Mouse (Mus musculus): ENCODE measurements at regions not wholly inside any gene's neighbourhood (a gene's known extent, or its start where the extent isn't known, plus 50 kb on each side); places are given as distances from the start of the nearest gene placed in this dataset.

DNA sequence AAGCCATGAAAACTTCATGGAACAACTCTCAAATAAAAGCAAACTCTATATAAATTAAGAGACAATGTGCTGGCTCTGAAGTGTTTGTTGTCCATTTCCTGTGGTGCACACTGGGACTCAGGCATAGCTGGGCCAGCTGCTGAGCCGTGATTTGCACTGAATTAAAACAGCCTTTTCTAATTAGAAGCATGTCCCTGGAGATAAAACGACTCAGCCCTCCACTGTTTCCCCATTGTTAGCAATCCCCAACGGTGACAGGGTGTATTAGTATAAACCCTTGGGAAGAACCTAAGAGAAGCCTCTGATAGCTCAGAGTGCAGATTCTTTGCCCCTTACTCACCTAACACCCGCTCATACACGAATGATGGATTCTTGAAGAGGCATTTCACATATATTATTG is 182.9 kb upstream of the Gm12728 start:
- no peak for TF ChIP-seq POLR2A (IDR thresholded peaks at IDR 0.05; ENCODE audit: insufficient read length, low read depth)
- no peak for TF ChIP-seq CEBPB (IDR thresholded peaks at IDR 0.05; ENCODE audit: insufficient read depth, poor library complexity, severe bottlenecking)
- no peak for TF ChIP-seq SRF (IDR thresholded peaks at IDR 0.05; ENCODE audit: control insufficient read depth, insufficient read length, low read depth)
- no peak for TF ChIP-seq TCF12 (IDR thresholded peaks at IDR 0.05; ENCODE audit: insufficient read depth, poor library complexity, severe bottlenecking)
- TF ChIP-seq MAX (IDR thresholded peaks at IDR 0.05; ENCODE audit: low read depth), result no peak
- TF ChIP-seq MYOG (IDR thresholded peaks at IDR 0.05; ENCODE audit: control insufficient read depth in 1 of 3, insufficient read depth in 1 of 3, insufficient read length in 2 of 3, low read depth in 2 of 3), result no peak

Data from myocyte (in vitro differentiated cells).